Mouse (Mus musculus) ES-Bruce4 (cell line): ENCODE measurements at regions not wholly inside any gene's neighbourhood (a gene's known extent, or its start where the extent isn't known, plus 50 kb on each side); places are given as distances from the start of the nearest gene placed in this dataset.

Experiments used
- H3K27ac ChIP-seq: 2 replicates; pipeline ENCODE4 v1.5.1; 2012; ENCODE audit warnings: low read length, inconsistent platforms; ENCODE audit not compliant: insufficient read depth
- H3K27me3 ChIP-seq: 2 replicates; pipeline ENCODE4 v1.6.1; 2012; ENCODE audit warnings: mild to moderate bottlenecking, low read length, inconsistent platforms; ENCODE audit not compliant: control insufficient read depth, poor library complexity, insufficient read depth, severe bottlenecking
- H3K36me3 ChIP-seq: 2 replicates; pipeline ENCODE4 v1.6.1; 2012; ENCODE audit warnings: inconsistent platforms, mild to moderate bottlenecking, low read length, moderate library complexity; ENCODE audit not compliant: control insufficient read depth, poor library complexity, insufficient read depth, severe bottlenecking
- H3K4me1 ChIP-seq: one replicate; pipeline ENCODE4 v1.8.1; 2011; ENCODE audit warnings: low read length; ENCODE audit not compliant: control insufficient read depth, insufficient read depth
- H3K4me3 ChIP-seq: 2 replicates; pipeline ENCODE4 v1.5.1; 2011; ENCODE audit warnings: low read depth, mild to moderate bottlenecking, low read length
- H3K9ac ChIP-seq: 2 replicates; pipeline ENCODE4 v1.6.1; 2012; ENCODE audit warnings: low read depth, mild to moderate bottlenecking, inconsistent platforms; ENCODE audit not compliant: poor library complexity, severe bottlenecking
- H3K9me3 ChIP-seq: replicated peaks from 2 replicates; pipeline ENCODE4 v1.6.1; 2012; ENCODE audit warnings: mild to moderate bottlenecking, low read length, inconsistent platforms; ENCODE audit not compliant: control insufficient read depth, poor library complexity, insufficient read depth, severe bottlenecking
- CTCF ChIP-seq: IDR thresholded peaks from one replicate; pipeline ENCODE4 v1.8.1; 2011; ENCODE audit warnings: low read depth, low read length
- EP300 ChIP-seq: IDR thresholded peaks from 2 replicates; pipeline ENCODE4 v1.6.1; 2011; ENCODE audit warnings: low read depth, low read length; ENCODE audit not compliant: insufficient read depth
- POLR2A ChIP-seq: IDR thresholded peaks from one replicate; pipeline ENCODE4 v1.8.1; 2011; ENCODE audit warnings: low read length; ENCODE audit not compliant: insufficient read depth

DNA sequence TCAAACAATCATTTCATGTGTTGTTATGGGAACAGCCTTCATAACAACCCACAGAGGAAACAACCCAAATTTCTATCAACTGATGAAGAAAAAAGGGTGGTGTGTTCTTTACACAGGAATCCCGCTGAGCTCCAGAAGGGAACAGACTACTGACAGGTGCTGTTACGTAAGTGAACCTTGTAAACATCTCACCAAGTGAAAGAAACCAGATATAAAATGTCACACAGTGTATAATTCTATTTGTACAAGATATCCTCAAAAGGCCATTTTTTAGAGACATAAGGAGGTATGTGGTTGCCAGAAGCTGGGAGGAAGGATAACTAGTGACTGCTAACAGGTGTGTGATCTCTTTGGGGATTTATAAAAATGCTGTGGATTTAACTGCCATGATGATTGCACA is 119.9 kb downstream of the Plod2 start:
- Histone ChIP-seq H3K4me1 (no peaks in the 10 kb centered on the region), H3K27me3 (no peaks in the 10 kb centered on the region), H3K9ac (no peak overlapping the region), H3K27ac (no peak overlapping the region), H3K36me3 (no peaks in the 10 kb centered on the region), H3K4me3 (no peak overlapping the region), H3K9me3 (no peaks in the 10 kb centered on the region)
- TF ChIP-seq POLR2A = no peak
- TF ChIP-seq EP300 = no peak
- TF ChIP-seq CTCF = no peak

DNA sequence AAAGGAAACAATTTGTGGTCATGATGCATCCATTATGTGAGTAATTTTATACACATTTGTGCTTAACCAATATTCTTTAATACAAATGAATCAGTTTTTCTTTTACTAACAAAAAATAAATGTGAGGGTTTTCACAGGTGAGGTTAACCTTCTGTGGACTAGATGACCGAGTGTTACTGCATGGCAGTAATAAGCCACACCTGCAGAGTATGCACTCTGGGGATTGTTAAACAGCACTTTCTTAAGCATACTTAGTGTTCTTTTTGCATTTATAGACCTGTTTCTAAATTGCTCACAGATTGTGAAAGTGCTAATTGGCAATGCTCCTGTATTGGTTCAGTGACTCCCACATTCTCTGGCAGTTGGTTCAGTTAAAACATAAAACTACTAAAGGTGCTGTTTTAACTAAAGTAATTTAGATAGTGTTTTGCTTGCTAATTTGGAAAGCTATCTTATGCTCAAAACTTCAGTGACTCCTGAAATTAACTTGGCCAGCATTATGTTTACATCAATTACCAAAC is 125.4 kb downstream of the Plod2 start:
- Histone ChIP-seq H3K36me3 (no peaks in the 10 kb centered on the region), H3K4me3 (no peak overlapping the region), H3K27ac (no peak overlapping the region), H3K9ac (no peak overlapping the region), H3K9me3 (no peaks in the 10 kb centered on the region), H3K4me1 (no peaks in the 10 kb centered on the region), H3K27me3 (no peaks in the 10 kb centered on the region)
- TF ChIP-seq EP300 = no peak
- TF ChIP-seq POLR2A = no peak

GRCm38 (mm10) chr9:92671966-92672365 is 129.9 kb downstream of the Plod2 start:
- Histone ChIP-seq H3K36me3 (no peaks in the 10 kb centered on the region), H3K27me3 (no peaks in the 10 kb centered on the region), H3K4me1 (no peaks in the 10 kb centered on the region), H3K9ac (no peak overlapping the region), H3K9me3 (no peaks in the 10 kb centered on the region), H3K4me3 (no peak overlapping the region), H3K27ac (no peak overlapping the region)
- no peak for TF ChIP-seq EP300

GRCm38 (mm10) chr9:92694361-92695016 is 152.5 kb downstream of the Plod2 start:
- H3K36me3 ChIP-seq = no peaks in the 10 kb centered on the region
- no peak overlapping the region for H3K27ac ChIP-seq
- no peaks in the 10 kb centered on the region for H3K27me3 ChIP-seq
- 0 out of 2 replicates have a peak, but pooled peaks cover 3% of the 10 kb centered on the region for H3K9me3 ChIP-seq
- TF ChIP-seq CTCF (no peak), POLR2A (no peak), EP300 (no peak)
- H3K4me3 ChIP-seq = no peak overlapping the region
- H3K9ac ChIP-seq = no peak overlapping the region
- H3K4me1 ChIP-seq = no peaks in the 10 kb centered on the region

GRCm38 (mm10) chr9:92697971-92698370 is 155.9 kb downstream of the Plod2 start:
- no peak for TF ChIP-seq EP300
- Histone ChIP-seq H3K27me3 (no peaks in the 10 kb centered on the region; the same call in 1 of the 2 replicates), H3K9me3 (no peaks in the 10 kb centered on the region), H3K4me1 (no peaks in the 10 kb centered on the region), H3K27ac (no peak overlapping the region), H3K9ac (no peak overlapping the region), H3K36me3 (no peaks in the 10 kb centered on the region), H3K4me3 (no peak overlapping the region)

- H3K4me3 ChIP-seq = no peak overlapping the region
- no peaks in the 10 kb centered on the region for H3K36me3 ChIP-seq
- TF ChIP-seq CTCF = no peak
- TF ChIP-seq EP300 = no peak
- no peak for TF ChIP-seq POLR2A
Observed at GRCm38 (mm10) chr9:92704752-92705151, 162.7 kb downstream of the Plod2 start.

More at GRCm38 (mm10) chr9:92704752-92705151, 162.7 kb downstream of the Plod2 start:
- H3K27ac ChIP-seq = no peak overlapping the region
- H3K9ac ChIP-seq = no peak overlapping the region
- no peaks in the 10 kb centered on the region for H3K4me1 ChIP-seq
- no peaks in the 10 kb centered on the region; the same call in 1 of the 2 replicates for H3K27me3 ChIP-seq
- H3K9me3 ChIP-seq = no peaks in the 10 kb centered on the region
